Mouse (Mus musculus) mouse embryonic stem cell (cell line): ENCODE results near the gene Rtn4.

Experiments used
- in situ Hi-C, 2 experiments: fragments of 300-500 bp; cut with MboI; formaldehyde crosslinking; loops; 1 replicate in 1 of 2; 3 replicates in 1 of 2; pipeline ENCODE4 v1.14.3; 2019 to 2020; ENCODE audit warnings: low sequenced_read_pairs in 2 of 2, low pct_unique_long_range_greater_than_20kb in 1 of 2, mixed read lengths in 1 of 2; ENCODE audit not compliant: unreplicated experiment in 1 of 2

Rtn4 gene

DNA sequence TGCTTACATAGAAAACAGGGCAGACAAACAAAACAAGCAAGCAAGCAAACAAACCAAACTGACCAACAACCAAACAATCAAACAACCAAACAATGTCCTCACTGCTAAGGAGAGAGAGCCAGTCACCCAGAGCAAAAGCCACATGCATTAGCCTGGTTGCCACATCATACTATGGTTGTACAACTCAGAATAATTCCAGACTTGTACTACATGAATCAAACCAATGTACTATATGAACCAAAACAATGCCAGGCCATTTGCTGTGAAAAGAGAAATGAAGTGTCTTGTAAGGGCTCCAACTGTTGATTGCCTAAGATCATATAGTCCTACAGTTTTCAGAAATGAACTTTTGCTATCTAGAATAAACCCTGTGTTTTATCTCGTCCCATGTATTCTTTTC, 95.8 kb downstream of the Rtn4 start:
- in situ Hi-C loops, result no loop called here

DNA sequence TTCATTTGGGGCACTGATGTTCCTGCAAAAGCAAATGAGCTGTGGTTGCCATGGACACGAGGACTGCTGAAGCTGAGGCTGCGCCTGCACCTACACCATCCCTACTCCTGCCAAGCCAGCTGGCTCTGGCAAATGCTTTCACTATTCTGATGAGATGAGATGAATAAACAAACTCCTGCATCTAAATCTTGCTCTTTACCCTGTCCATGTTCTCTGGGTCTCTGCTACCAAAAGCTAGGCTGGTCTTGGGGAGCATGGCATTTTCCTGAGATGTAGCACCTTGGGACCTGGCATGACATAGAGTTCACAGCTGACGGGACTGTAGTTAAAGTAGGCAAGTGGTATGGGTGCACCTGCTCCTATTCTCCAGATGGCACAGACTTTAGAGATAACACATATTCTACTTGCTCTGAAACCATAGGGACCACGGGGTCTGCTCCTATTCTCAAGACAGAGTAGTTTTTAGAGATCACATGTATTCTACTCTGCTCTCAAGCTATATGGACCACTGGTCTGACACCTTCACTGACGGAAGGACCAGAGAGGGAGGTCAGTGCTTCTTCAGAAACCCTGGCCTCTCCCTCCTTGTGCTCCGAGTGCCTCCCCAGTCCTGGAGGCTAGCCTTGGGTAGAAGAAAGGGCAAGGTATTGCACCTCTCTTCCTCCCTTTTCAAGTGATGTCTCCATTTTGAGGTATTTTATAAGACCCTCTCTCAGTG, 96.3 kb downstream of the Rtn4 start:
- in situ Hi-C loops, result no loop called here

DNA sequence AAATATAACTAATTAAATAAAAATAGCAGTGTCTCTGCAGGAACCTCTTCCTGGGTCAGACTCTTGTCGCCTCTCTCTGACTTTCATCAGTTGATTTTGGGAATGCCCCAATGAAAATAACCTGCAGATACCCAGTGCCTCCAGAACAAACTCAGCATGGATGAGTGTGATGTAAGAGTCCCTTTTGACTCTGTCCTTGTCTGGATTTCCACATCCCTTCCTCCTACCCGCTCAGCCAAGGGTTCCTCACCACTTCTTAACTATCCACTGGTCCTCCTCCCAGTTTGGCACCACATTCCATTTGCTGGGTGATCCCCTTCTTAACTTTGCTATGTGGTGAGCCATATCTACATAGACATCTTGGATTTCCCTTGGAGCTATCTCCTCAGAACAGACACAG, 98.0 kb downstream of the Rtn4 start:
- in situ Hi-C loops, result no loop called here
